Mouse (Mus musculus) liver, embryonic 12.5 days (tissue): ENCODE data around the gene Camsap2. TPM values are rescaled to one million over a fixed set of nuclear protein-coding genes. Genes with fewer than 3 reads are reported as not detected.

ENCODE experiments used
- ATAC-seq: fragments of 200-750 bp; cut with Nextera tagmentation; 2 replicates; pipeline ENCODE4 v1.8.0; 2017; ENCODE audit warnings: moderate number of reproducible peaks, mild to moderate bottlenecking, moderate library complexity
- H3K27ac ChIP-seq: fragments of 300-500 bp; sonication (generic); 2 replicates; pipeline ENCODE4 v1.5.1; 2016; ENCODE audit warnings: mild to moderate bottlenecking
- H3K27me3 ChIP-seq: fragments of 300-500 bp; sonication (generic); replicated peaks from 2 replicates; pipeline ENCODE4 v1.6.1; 2016; ENCODE audit warnings: mild to moderate bottlenecking, moderate library complexity
- H3K36me3 ChIP-seq: fragments of 300-500 bp; sonication (generic); 2 replicates; pipeline ENCODE4 v1.6.1; 2016; ENCODE audit warnings: mild to moderate bottlenecking, moderate library complexity
- H3K4me1 ChIP-seq: fragments of 300-500 bp; sonication (generic); 2 replicates; pipeline ENCODE4 v1.6.1; 2016
- H3K4me2 ChIP-seq: fragments of 300-500 bp; sonication (generic); 2 replicates; pipeline ENCODE4 v1.6.1; 2016; ENCODE audit warnings: mild to moderate bottlenecking, moderate library complexity
- H3K4me3 ChIP-seq: fragments of 300-500 bp; sonication (generic); 2 replicates; pipeline ENCODE4 v1.5.1; 2016; ENCODE audit warnings: mild to moderate bottlenecking, moderate library complexity
- H3K9ac ChIP-seq: fragments of 300-500 bp; sonication (generic); 2 replicates; pipeline ENCODE4 v1.6.1; 2016; ENCODE audit warnings: mild to moderate bottlenecking, moderate library complexity
- H3K9me3 ChIP-seq: fragments of 300-500 bp; sonication (generic); replicated peaks from 2 replicates; pipeline ENCODE4 v1.6.1; 2016; ENCODE audit warnings: mild to moderate bottlenecking, moderate library complexity
- WGBS: fragments of 180-500 bp; shearing (Covaris S2); methylation state at CpG from one replicate; pipeline ENCODE4 v1.1.7; 2016; ENCODE audit not compliant: insufficient replicate concordance; 5-methylcytosine and 5-hydroxymethylcytosine counted together
- polyA plus RNA-seq: library from polyadenylated mRNA; unstranded; fragments of >200 nt; fragmentation: Nextera tagmentation; extraction: Ambion mirVana; gene quantifications from 2 replicates; pipeline ENCODE4 v1.2.1, GENCODE M21; 2016

The Camsap2 gene
- polyA plus RNA-seq, 1 experiment from 2014 or later = 10.9 TPM

GRCm38 (mm10) chr1:136231596-136231995 is 114.3 kb downstream of the Camsap2 start:
- no peak overlapping the region for H3K27ac ChIP-seq
- no peaks in the 10 kb centered on the region for H3K9me3 ChIP-seq
- H3K4me2 ChIP-seq = no peak overlapping the region
- H3K36me3 ChIP-seq = no peaks in the 10 kb centered on the region
- H3K4me1 ChIP-seq = peaks cover 50% of the 10 kb centered on the region
- WGBS = 17% methylated on average over 6 of the region's 6 CpGs
- ATAC-seq = no peak
- H3K9ac ChIP-seq = no peak overlapping the region
- H3K4me3 ChIP-seq = no peak overlapping the region
- peaks cover 96% of the 10 kb centered on the region for H3K27me3 ChIP-seq

DNA sequence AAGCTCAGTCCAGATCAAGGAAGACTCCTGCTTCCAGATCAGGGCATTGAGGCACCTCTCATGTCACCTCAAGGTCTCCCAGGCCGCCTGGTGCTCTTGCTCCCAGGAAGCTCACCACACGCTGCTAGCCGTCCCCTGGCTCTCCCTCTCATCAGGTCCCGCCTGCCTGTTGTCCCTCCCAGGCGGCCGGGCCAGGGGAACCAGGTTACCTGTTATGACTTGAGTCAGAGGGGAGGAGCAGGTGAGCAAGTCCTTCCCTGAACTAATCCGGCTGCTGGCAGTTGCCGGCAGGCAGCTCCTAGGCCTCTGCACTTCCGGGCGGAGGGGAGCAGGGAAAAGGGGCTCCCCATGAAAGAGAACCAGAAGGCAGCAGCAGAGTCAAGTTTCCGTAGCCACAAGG is 115.7 kb downstream of the Camsap2 start:
- Histone ChIP-seq H3K4me3 (no peak overlapping the region), H3K9me3 (no peaks in the 10 kb centered on the region), H3K4me1 (peaks cover 50% of the 10 kb centered on the region), H3K9ac (no peak overlapping the region), H3K4me2 (no peak overlapping the region), H3K27ac (no peak overlapping the region), H3K36me3 (no peaks in the 10 kb centered on the region), H3K27me3 (peaks cover 89% of the 10 kb centered on the region)
- no peak for ATAC-seq
- 37% methylated on average over 11 of the region's 11 CpGs for WGBS

GRCm38 (mm10) chr1:136229040-136229373 is 116.9 kb downstream of the Camsap2 start:
- no peak overlapping the region for H3K9ac ChIP-seq
- H3K27ac ChIP-seq = no peak overlapping the region
- H3K9me3 ChIP-seq = no peaks in the 10 kb centered on the region
- peaks cover 86% of the 10 kb centered on the region for H3K27me3 ChIP-seq
- peak overlapping the region; percentile 40 for H3K4me2 ChIP-seq
- H3K4me3 ChIP-seq = no peak overlapping the region
- H3K4me1 ChIP-seq = peaks cover 43% of the 10 kb centered on the region
- WGBS = 43% methylated on average over 6 of the region's 6 CpGs
- no peaks in the 10 kb centered on the region for H3K36me3 ChIP-seq
- ATAC-seq = no peak

DNA sequence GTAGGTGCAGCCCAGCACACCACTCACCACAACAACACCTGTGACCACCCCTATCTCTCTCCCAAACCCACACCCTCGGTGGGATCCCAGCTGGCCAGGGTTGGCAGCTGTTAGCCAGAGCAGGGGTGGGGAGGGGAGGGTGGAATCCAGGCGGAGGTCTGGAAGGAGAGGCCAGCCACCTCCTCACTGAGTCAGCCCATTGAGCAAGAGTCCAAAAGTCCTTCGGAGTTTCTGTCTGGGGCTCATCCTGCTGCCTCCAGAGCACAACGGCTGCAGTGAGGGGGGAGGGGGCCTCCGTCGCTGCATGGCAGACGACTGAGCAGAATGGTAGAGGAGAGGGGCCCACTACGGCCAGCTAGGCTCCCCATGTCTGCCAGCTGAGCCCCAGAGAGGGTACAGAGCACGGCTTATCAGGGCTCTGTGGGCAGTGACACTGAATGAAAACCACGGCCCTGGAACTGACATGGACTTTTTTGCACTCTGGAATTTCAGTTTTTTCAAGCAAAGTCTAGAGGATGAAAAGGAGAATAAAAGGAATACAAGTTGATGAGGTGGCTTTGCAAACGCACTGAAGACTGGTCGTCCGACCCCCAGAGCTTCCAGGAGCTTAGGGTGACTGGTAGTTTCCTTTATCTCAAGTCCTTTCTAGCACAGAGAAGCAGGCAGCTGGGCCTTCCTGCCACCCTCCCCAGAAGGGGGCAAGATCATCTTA is 117.4 kb downstream of the Camsap2 start:
- ATAC-seq = peak; percentile 52
- no peaks in the 10 kb centered on the region for H3K9me3 ChIP-seq
- H3K4me3 ChIP-seq = no peak overlapping the region
- H3K36me3 ChIP-seq = no peaks in the 10 kb centered on the region
- H3K4me2 ChIP-seq = peak overlapping the region; percentile 40
- peaks cover 38% of the 10 kb centered on the region for H3K4me1 ChIP-seq
- H3K9ac ChIP-seq = no peak overlapping the region
- WGBS = 16% methylated on average over 13 of the region's 13 CpGs
- peaks cover 81% of the 10 kb centered on the region for H3K27me3 ChIP-seq
- 0 out of 2 replicates have a peak overlapping the region, but pooled peaks have one; percentile 16 for H3K27ac ChIP-seq

- Histone ChIP-seq H3K4me1 (peaks cover 33% of the 10 kb centered on the region), H3K27me3 (peaks cover 78% of the 10 kb centered on the region), H3K9me3 (no peaks in the 10 kb centered on the region), H3K36me3 (no peaks in the 10 kb centered on the region), H3K4me2 (no peak overlapping the region), H3K4me3 (no peak overlapping the region), H3K27ac (no peak overlapping the region), H3K9ac (no peak overlapping the region)
- 65% methylated on average over 4 of the region's 4 CpGs for WGBS
- ATAC-seq = no peak
These were observed 118.0 kb downstream of the Camsap2 start for GRCm38 (mm10) chr1:136227870-136228269.

GRCm38 (mm10) chr1:136226626-136227025 is 119.3 kb downstream of the Camsap2 start:
- Histone ChIP-seq H3K4me3 (no peak overlapping the region), H3K36me3 (no peaks in the 10 kb centered on the region), H3K4me1 (peaks cover 31% of the 10 kb centered on the region), H3K4me2 (no peak overlapping the region), H3K9ac (no peak overlapping the region), H3K27ac (no peak overlapping the region), H3K27me3 (peaks cover 76% of the 10 kb centered on the region), H3K9me3 (no peaks in the 10 kb centered on the region)
- 73% methylated on average over 8 of the region's 8 CpGs for WGBS
- no peak for ATAC-seq

DNA sequence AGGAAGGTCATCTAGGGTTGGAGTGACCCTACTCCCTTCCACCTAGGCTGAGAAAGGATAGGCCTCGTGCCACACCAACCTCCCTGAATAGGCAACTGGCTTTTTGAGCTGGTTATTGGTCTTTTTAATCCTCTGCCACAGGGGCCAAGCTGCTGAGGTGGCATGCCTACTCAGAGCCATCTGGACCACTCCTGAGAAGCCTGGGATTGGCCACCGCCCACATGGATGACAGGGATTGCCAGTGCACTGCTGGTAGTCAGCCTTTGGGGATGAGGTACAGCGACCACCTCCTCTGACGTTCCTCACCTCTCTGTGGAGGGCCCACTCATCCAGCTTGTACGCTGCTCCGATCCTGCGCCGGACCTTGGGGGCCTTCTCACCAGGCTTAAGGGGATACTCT is 120.1 kb downstream of the Camsap2 start:
- no peak overlapping the region for H3K4me2 ChIP-seq
- H3K36me3 ChIP-seq = no peaks in the 10 kb centered on the region
- 80% methylated on average over 8 of the region's 8 CpGs for WGBS
- no peak overlapping the region for H3K4me3 ChIP-seq
- H3K9me3 ChIP-seq = no peaks in the 10 kb centered on the region
- H3K9ac ChIP-seq = no peak overlapping the region
- peaks cover 24% of the 10 kb centered on the region for H3K4me1 ChIP-seq
- no peak overlapping the region for H3K27ac ChIP-seq
- ATAC-seq = no peak
- peaks cover 76% of the 10 kb centered on the region for H3K27me3 ChIP-seq

DNA sequence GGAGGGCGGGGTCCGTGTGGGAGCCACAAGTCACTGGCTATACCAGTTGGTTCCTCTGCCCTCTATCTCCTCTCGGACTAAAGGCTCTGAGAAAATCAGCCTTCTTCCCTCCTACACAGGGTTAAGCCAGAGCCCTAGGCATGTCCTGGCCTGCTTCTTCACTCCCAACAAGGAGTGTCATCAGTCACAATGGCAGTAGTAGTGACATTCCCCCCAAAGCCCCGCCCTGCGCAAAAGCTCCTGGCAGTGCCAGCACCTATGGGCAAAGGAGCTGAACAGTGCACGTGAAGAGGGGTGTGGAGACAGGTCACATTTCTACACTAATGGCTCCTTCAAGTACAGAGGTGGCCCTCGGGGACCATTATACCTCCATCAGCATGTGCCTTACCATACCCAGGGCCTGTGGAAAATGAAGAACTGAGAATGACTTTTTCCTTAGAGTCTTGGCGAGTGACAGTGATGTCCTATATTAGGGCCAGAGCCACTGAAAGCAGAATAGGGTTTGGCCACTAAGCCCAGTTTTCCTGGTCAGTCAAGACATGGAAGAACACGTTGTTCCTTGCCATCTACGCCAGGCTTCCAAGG is 122.1 kb downstream of the Camsap2 start:
- H3K36me3 ChIP-seq = no peaks in the 10 kb centered on the region
- H3K4me1 ChIP-seq = peaks cover 13% of the 10 kb centered on the region
- WGBS = 72% methylated on average over 10 of the region's 10 CpGs
- H3K9ac ChIP-seq = no peak overlapping the region
- no peak overlapping the region for H3K27ac ChIP-seq
- no peaks in the 10 kb centered on the region for H3K9me3 ChIP-seq
- H3K4me2 ChIP-seq = no peak overlapping the region
- ATAC-seq = no peak
- peaks cover 69% of the 10 kb centered on the region for H3K27me3 ChIP-seq
- H3K4me3 ChIP-seq = no peak overlapping the region

DNA sequence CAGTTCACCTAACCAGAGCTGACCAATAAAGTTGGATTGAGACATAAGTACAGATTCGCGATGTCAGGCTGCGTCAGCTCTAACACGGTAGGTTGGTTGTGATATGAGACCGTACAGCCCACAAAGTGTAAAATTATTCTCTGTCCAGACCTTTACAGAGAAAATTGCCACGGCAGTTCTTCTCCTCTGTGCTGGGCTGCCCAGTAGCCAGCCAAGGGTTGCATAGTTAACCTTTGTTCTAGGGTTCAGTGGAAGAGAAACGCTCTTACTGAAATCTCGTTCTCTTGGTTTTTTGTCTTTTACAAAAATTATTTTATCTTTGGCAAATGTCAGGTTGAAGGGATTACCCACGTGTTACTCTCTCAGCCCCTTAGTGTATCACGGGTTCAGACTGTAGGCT is 123.5 kb downstream of the Camsap2 start:
- H3K9ac ChIP-seq = no peak overlapping the region
- no peak overlapping the region for H3K4me2 ChIP-seq
- no peak overlapping the region for H3K4me3 ChIP-seq
- no peaks in the 10 kb centered on the region for H3K4me1 ChIP-seq
- H3K27ac ChIP-seq = no peak overlapping the region
- WGBS = 72% methylated on average over 10 of the region's 10 CpGs
- no peaks in the 10 kb centered on the region for H3K36me3 ChIP-seq
- no peak for ATAC-seq
- H3K9me3 ChIP-seq = no peaks in the 10 kb centered on the region
- H3K27me3 ChIP-seq = peaks cover 56% of the 10 kb centered on the region

DNA sequence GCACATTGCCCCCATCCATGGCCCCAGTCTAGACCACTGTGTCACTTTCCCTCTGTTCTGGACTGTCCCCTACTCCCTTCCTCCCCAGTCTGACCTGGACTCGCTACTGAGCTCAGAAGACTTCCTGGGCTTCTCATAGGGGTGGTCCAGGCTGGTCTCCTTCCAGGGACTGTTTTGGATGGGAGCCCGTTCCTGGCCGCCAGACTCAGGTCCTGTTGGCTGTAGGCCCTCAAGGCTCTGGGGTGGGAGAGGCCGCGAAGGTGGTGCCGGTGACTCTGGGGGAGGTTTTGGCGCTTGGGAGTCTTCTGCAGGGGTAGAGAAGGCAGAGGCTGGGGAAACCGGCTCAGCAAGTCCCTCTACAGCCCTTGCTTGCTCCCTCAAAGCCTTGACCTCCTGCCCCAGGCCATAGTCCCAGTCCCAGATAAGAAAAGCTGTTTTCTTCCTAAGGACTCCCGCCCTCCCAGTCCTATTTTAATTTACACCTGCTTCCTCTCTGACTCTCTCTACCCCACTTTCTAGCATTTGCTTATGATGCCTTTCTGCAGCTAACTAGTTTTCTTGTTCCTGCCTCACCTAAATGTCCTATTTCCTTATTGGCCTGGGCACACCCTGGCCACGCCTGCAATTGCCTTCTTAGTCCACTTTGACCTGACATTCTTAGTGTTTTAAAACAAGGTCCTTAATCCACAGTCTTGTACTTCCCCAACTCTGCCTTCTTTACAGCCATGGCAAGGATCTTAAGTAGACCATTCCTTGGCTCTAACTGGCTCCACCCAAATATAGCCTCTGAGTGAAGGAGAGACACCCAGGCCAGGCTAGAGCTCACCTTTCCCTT is 125.7 kb downstream of the Camsap2 start:
- H3K9me3 ChIP-seq = no peaks in the 10 kb centered on the region
- no peak overlapping the region for H3K27ac ChIP-seq
- no peaks in the 10 kb centered on the region for H3K4me1 ChIP-seq
- no peaks in the 10 kb centered on the region for H3K36me3 ChIP-seq
- H3K4me2 ChIP-seq = no peak overlapping the region
- 63% methylated on average over 10 of the region's 10 CpGs for WGBS
- no peak overlapping the region for H3K4me3 ChIP-seq
- H3K9ac ChIP-seq = no peak overlapping the region
- no peak for ATAC-seq
- H3K27me3 ChIP-seq = peaks cover 51% of the 10 kb centered on the region
